Mouse (Mus musculus) cortical plate, adult 2 months (tissue): ENCODE measurements around the gene Znrf2.

ENCODE experiments used
- CTCF ChIP-seq: fragments of 200-500 bp; IDR thresholded peaks from 2 replicates; pipeline ENCODE4 v1.5.1; 2011; ENCODE audit warnings: mild to moderate bottlenecking, control low read depth, low read length; ENCODE audit not compliant: insufficient read depth; ENCODE audit errors: extremely low read depth
- POLR2A ChIP-seq: fragments of 200-500 bp; IDR thresholded peaks from 2 replicates; pipeline ENCODE4 v1.6.1; 2011; ENCODE audit warnings: mild to moderate bottlenecking, low read length, control low read depth; ENCODE audit not compliant: insufficient read depth; ENCODE audit errors: extremely low read depth

DNA sequence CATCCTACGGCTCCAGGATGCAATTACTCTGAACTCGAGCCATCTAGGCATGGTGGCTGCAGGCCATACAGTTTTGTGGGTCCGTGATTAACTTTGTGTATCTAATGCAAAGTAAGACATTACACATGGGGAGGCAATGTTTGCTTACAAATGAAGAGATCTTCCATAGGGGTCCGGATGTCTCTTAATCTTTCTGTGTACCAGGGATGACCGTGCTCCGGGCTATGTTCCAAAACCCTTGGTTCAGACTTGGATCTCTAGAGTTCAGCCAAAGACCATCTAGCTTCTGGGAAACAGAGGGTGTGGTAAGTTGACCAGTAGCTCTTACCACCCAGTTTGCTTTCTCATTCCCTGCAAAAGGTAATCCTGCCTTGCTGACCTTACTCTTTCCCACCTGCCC lies 4.4 kb upstream of the Znrf2 start:
- TF ChIP-seq POLR2A (no peak), CTCF (no peak)
